Mouse (Mus musculus) gastrocnemius, adult 2 months (tissue): ENCODE data around the gene Il22ra2. TPM values are rescaled to one million over a fixed set of nuclear protein-coding genes. Genes with fewer than 3 reads are reported as not detected.

Experiments
- DNase-seq: peaks from one replicate; pipeline ENCODE4 v3.0.0; 2022
- H3K27ac ChIP-seq: fragments of 200-600 bp; 2 replicates; pipeline ENCODE4 v1.8.1; 2022; ENCODE audit warnings: mild to moderate bottlenecking
- H3K4me3 ChIP-seq: fragments of 200-600 bp; 2 replicates; pipeline ENCODE4 v1.8.1; 2022; ENCODE audit warnings: mild to moderate bottlenecking, moderate library complexity
- CTCF ChIP-seq: fragments of 200-600 bp; IDR thresholded peaks from 2 replicates; pipeline ENCODE4 v1.8.1; 2022; ENCODE audit warnings: antibody characterized with exemption, mild to moderate bottlenecking, moderate library complexity
- intact Hi-C: fragments of 180-260 bp; cut with DNase I; formaldehyde crosslinking; loops from one replicate; pipeline ENCODE4 v1.15.1; 2025
- long read RNA-seq, 2 experiments: library from polyadenylated mRNA; stranded (forward); transcript quantifications; one replicate each; pipeline ENCODE4 v2.0.0; 2021
- total RNA-seq, 2 experiments: library from RNA; stranded (reverse); gene quantifications; 2 replicates each; pipeline ENCODE4 v1.2.3; 2021

The Il22ra2 gene
- total RNA-seq, result not detected
- long read RNA-seq, experiment 1, result 0 reads
- long read RNA-seq, experiment 2, result 0 reads

DNA sequence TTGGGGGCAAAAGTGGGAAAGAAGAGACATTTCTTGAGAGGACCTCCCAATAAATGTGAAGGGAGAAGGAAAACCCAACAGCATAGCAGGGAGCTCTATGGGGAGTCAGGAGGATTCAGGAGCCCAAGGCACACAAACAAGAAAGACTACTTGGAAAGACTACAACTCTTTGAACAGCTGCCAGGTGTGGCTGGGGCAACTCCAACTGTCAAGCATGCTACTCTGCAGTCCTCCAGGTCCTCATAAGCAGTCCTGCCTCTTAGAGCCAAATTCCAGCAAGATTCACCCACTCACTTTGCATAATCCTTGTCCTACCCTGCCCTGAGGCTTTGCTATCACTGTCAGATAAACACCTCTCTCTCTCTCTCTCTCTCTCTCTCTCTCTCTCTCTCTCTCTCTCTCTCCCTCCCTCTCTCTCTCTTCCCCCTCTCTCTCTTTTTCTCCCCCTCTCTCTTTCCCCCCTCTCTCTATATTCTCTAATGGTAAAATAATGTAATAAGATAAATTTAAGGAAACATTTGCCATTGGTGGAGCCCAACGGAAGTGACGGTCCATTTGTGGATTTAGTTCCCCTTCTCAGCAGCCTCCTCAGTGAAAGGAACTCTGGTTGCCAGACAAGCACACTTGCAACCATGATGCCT is at the start of gene Il22ra2:
Gene Il22ra2 (plus strand): TSS at position 591 of the 641 bp plus-strand sequence.
- intact Hi-C loops, result no loop called here
- no peak for DNase-seq
- Histone ChIP-seq H3K4me3 (no peak within 1 kb of the TSS), H3K27ac (no peak within 1 kb of the TSS)
- no peak for TF ChIP-seq CTCF

DNA sequence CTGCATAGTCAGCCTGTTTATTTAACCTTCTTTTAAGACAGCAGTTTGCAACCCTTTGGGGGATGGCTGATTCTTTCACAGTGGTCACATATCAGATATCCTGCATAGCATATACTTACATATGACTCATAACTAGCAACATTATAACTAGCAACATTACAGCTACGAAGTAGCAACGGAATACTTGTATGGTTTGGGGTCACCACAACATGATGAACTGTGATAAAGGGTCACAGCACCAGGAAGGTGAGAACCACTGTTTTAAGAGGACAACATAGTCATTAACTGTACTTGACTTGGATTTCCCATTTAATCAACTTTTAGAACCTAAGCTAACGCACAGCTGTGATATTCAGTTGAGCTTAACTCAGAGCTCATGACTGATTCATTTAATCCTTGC is 44.2 kb upstream of the Il22ra2 start:
- intact Hi-C loops, result no loop called here
- Histone ChIP-seq H3K27ac (no peak overlapping the region), H3K4me3 (no peak overlapping the region)
- no peak for DNase-seq
- TF ChIP-seq CTCF, result no peak

- H3K27ac ChIP-seq, result no peak overlapping the region
- DNase-seq, result no peak
- intact Hi-C loops, result no loop called here
- no peak overlapping the region for H3K4me3 ChIP-seq
- no peak for TF ChIP-seq CTCF
These were observed 43.8 kb upstream of the Il22ra2 start for GRCm38 (mm10) chr10:19578001-19578400.

DNA sequence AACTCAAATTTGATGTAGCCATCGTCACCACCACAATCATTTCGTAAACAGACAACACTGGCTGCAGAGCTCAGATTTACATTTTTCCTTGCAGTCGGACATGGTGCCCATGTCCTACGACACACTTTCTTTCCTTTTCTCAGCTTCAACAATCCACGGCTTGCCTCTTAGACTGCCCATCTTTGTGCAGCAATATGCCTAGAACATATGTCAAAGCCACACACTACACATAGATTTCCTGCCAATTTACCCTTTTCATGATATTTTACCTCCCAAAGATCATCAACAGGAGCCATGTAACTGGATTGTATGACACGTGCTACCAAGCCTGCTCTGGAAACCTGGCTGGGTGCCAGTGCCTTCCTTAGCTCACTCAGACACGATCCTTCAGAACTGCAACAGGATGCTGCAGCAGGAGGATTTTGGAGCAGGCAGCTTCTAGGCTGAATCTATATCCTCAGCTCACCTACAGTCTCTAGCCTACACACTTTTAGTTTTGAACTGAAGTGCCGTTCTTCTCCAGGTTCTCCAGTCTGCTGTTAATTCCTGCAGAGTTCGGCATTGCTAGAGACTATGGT is 43.3 kb upstream of the Il22ra2 start:
- TF ChIP-seq CTCF, result no peak
- Histone ChIP-seq H3K27ac (no peak overlapping the region), H3K4me3 (no peak overlapping the region)
- intact Hi-C loops, result no loop called here
- DNase-seq, result peak; percentile 36

DNA sequence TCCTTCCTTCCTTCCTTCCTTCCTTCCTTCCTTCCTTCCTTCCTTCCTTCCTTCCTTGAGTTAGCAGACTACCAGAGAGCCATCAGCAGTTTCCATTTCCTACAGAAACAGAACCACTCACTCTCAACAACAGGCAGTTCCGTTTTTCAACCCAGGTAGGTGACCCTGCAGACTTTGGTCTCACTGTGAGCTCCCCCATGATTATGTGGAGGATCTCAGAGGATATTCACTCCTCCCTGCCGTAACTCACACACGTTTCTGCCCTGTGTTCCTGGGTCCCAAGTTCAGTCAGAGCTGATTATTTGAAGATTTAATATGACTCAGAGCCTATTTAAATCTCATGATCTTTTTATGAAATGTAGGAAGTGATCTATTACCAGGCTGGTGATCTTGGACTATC is 41.1 kb upstream of the Il22ra2 start:
- Histone ChIP-seq H3K27ac (no peak overlapping the region), H3K4me3 (no peak overlapping the region)
- intact Hi-C loops, result no loop called here
- DNase-seq, result no peak
- TF ChIP-seq CTCF, result no peak

GRCm38 (mm10) chr10:19581844-19582582 is 39.8 kb upstream of the Il22ra2 start:
- no peak for TF ChIP-seq CTCF
- no peak overlapping the region for H3K27ac ChIP-seq
- H3K4me3 ChIP-seq, result no peak overlapping the region
- DNase-seq, result no peak
- intact Hi-C loops, result no loop called here

- no peak for TF ChIP-seq CTCF
- intact Hi-C loops, result no loop called here
- DNase-seq, result no peak
- Histone ChIP-seq H3K4me3 (no peak overlapping the region), H3K27ac (peak overlapping the region; percentile 68)
These were observed 38.9 kb upstream of the Il22ra2 start for GRCm38 (mm10) chr10:19582806-19583430.

- DNase-seq, result no peak
- H3K4me3 ChIP-seq, result no peak overlapping the region
- intact Hi-C loops, result no loop called here
- no peak for TF ChIP-seq CTCF
- H3K27ac ChIP-seq, result peak overlapping the region; percentile 32; the same call in 1 of the 2 replicates
These were observed 37.7 kb upstream of the Il22ra2 start for GRCm38 (mm10) chr10:19584064-19584463.

DNA sequence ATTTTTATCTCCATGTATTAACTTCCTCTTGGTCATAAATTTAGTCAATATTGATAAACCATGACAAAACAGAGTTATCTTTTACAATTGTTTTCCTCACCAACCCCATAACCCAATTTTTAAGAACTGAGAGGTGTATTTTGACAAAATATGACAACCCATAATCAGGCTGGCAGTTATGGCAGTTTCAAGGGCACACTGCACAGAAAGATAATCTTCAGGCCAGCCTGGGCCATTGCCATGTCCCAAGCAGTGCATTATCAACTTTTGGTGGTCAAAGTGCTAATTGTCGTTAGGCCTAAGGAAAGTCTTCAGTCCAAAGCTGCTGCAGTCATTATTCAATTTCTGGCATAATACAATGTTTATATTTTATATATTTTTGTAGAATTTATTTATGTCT is 37.0 kb upstream of the Il22ra2 start:
- intact Hi-C loops, result no loop called here
- Histone ChIP-seq H3K27ac (no peak overlapping the region), H3K4me3 (no peak overlapping the region)
- no peak for DNase-seq
- no peak for TF ChIP-seq CTCF

GRCm38 (mm10) chr10:19585860-19586259 is 35.9 kb upstream of the Il22ra2 start:
- no peak overlapping the region for H3K4me3 ChIP-seq
- intact Hi-C loops, result no loop called here
- DNase-seq, result no peak
- no peak for TF ChIP-seq CTCF
- no peak overlapping the region for H3K27ac ChIP-seq

GRCm38 (mm10) chr10:19587281-19587680 is 34.5 kb upstream of the Il22ra2 start:
- Histone ChIP-seq H3K4me3 (no peak overlapping the region), H3K27ac (no peak overlapping the region)
- intact Hi-C loops, result no loop called here
- no peak for DNase-seq
- TF ChIP-seq CTCF, result no peak

DNA sequence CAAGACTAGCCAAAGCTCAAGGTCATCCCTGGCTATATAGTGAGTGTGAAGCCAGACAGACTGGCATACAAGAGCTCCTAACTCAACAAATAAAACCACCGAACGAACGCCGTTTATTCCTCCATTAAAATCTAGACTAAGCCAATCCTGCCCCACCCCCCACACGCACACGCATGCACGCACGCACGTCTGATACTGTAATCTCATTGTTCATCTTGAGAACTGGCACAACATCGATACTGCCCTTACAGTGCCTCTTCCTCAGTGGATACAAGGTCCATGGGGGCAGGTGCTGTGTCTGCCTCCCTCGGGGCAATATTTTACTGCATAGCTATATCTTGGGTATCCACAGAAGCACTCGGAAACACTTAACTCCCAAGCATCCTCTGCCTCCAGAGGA is 32.2 kb upstream of the Il22ra2 start:
- intact Hi-C loops, result loop anchor here (10.0 kb wide), 1 partner anchor 575 kb away; the partner anchor contains the start of gene Tnfaip3
- Histone ChIP-seq H3K4me3 (no peak overlapping the region), H3K27ac (no peak overlapping the region)
- DNase-seq, result no peak
- no peak for TF ChIP-seq CTCF

DNA sequence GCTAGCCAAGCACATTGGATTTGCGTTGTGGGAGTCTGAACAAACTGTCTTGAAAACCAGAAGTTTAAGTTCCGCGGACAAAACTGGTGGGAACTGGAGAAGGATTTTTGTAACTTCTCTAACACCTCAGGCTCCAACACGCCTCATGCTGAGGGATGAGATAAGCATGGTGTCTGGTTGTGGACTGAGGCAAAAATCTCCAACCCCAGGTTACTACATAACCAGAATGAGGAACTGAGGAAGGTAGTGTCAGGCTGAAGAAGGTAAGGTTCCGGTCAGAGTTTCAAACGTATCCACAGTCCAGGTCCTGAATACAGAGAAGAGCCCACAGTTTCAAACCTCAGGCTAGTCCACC is 30.5 kb upstream of the Il22ra2 start:
- no peak for TF ChIP-seq CTCF
- DNase-seq, result no peak
- peak overlapping the region; percentile 88 for H3K27ac ChIP-seq
- H3K4me3 ChIP-seq, result peak overlapping the region; percentile 79
- intact Hi-C loops, result loop anchor here (10.0 kb wide), 1 partner anchor 576 kb away; the partner anchor contains the start of gene Tnfaip3
